Mouse (Mus musculus) E14TG2a.4 (cell line): ENCODE data around the gene Eva1c.

Experiments
- CTCF ChIP-seq: conservative IDR thresholded peaks from 2 replicates; pipeline ENCODE4 v1.5.1; 2014; ENCODE audit warnings: low read length
- NANOG ChIP-seq: IDR thresholded peaks from 2 replicates; pipeline ENCODE4 v1.6.1; 2014; ENCODE audit warnings: borderline replicate concordance, low read length, mixed read lengths
- POU5F1 ChIP-seq: IDR thresholded peaks from 2 replicates; pipeline ENCODE4 v1.6.1; 2014; ENCODE audit warnings: low read length, borderline replicate concordance

- TF ChIP-seq CTCF (no peak), NANOG (no peak), POU5F1 (no peak)
These were observed 38.2 kb downstream of the Eva1c start for GRCm38 (mm10) chr16:90864693-90865092.
